Mouse (Mus musculus) E14TG2a.4 (cell line): ENCODE results near the gene Clp1.

Experiments used
- CTCF ChIP-seq: conservative IDR thresholded peaks from 2 replicates; pipeline ENCODE4 v1.5.1; 2014; ENCODE audit warnings: low read length
- NANOG ChIP-seq: IDR thresholded peaks from 2 replicates; pipeline ENCODE4 v1.6.1; 2014; ENCODE audit warnings: borderline replicate concordance, low read length, mixed read lengths

GRCm38 (mm10) chr2:84735346-84735920 lies 8.3 kb upstream of the Clp1 start:
- TF ChIP-seq CTCF (no peak), NANOG (no peak)
